Comparison of ENCODE assay signal across 1 mouse cellular context in genomic region chr14:30575791-30576190, GRCm38 (mm10).
TF ChIP-seq lines count a peak whose summit lies in the region.

No protein-coding gene starts in this region.

TF ChIP-seq in MEL, 35 proteins besides CTCF, POLR2A, EP300 and RAD21 (continued from another document):
- no peak for TF ChIP-seq E2F4 (IDR thresholded peaks at IDR 0.05; ENCODE audit: borderline replicate concordance, low read depth, low read length)
